Mouse (Mus musculus) heart, postnatal 14 days (tissue): ENCODE data around the gene Gnb1l. TPM values are rescaled to one million over a fixed set of nuclear protein-coding genes. Genes with fewer than 3 reads are reported as not detected.

Experiments used
- DNase-seq, 2 experiments: peaks; one replicate each; pipeline ENCODE4 v3.0.0; 2021 to 2022
- intact Hi-C: fragments of 180-260 bp; cut with DNase I; formaldehyde crosslinking; loops from one replicate; pipeline ENCODE4 v1.15.1; 2025
- total RNA-seq, 2 experiments: library from RNA; stranded (reverse); gene quantifications; 2 replicates each; pipeline ENCODE4 v1.2.3; 2021

The Gnb1l gene
- total RNA-seq, 2 experiments from 2014 or later: 4.5 to 6.4 TPM

DNA sequence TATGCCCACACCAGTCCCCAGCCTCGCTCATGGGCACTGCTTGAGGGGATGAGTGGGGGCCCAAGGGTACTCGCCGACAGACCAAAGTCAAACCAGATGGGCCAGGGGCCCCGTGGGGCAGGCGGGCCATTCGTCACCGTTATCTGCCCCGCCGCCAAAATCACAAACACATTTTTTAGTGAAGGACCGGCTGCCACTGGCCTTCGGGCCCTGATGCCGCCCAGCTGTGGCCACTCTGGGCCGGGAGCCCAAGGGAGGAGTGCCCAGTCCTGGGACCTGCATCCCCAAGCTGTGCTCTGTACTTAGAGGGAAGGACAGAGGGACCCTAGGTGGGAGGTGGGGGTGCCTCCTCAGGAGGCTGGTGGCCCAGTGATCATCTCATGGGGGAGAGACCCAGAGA, 113.2 kb downstream of the Gnb1l start:
- intact Hi-C loops: no loop called here
- DNase-seq: no peak

DNA sequence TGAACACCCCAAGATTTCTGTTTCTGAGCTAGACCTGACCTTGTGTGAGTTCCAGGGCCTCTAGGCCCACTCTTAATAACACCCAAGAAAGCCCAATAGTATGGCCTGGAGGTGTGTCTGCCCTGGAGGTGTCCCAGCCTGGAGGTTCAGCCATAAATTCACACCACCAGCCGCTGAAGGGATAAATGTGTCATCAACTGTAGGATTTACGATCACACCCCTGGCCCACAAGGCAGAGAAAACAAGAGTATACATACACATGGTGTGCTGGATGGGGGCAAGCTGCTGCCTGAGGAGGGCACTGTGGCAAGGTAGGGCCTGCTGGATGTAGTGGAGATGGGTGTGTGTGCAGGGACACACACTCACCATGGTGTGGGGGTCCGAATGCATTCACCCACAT, 114.8 kb downstream of the Gnb1l start:
- intact Hi-C loops: no loop called here
- DNase-seq: no peak

Other genes starting within 250 kb of the Gnb1l start
- gene Ranbp1, start 250.0 kb upstream of the Gnb1l start, total RNA-seq: 10 to 100 TPM; 43.6 to 52.4 TPM
- gene Gm49776, start 240.4 kb upstream of the Gnb1l start, total RNA-seq: not detected
- 10 to 100 TPM; 19.2 to 21.9 TPM for gene Dgcr8, start 209.5 kb upstream of the Gnb1l start, total RNA-seq
- 10 to 100 TPM; 91.6 to 98.4 TPM for gene Tango2, start 150.6 kb upstream of the Gnb1l start, total RNA-seq
- 10 to 100 TPM; 17.9 to 21.6 TPM for gene Arvcf, start 150.5 kb upstream of the Gnb1l start, total RNA-seq
- 10 to 100 TPM; 29.9 to 34.6 TPM for gene Txnrd2, start 72.3 kb upstream of the Gnb1l start, total RNA-seq
- 100 to 1,000 TPM; 119 to 127 TPM for gene Comt, start 71.9 kb upstream of the Gnb1l start, total RNA-seq
- gene Rtl10, start 188 bp downstream of the Gnb1l start, total RNA-seq: 1 to 10 TPM; 2.5 to 4.3 TPM
- gene Tbx1, start 92.0 kb downstream of the Gnb1l start, total RNA-seq: under 1 TPM; 0.48 to 0.76 TPM
- under 1 TPM in 1 of 2 experiments, not detected in 1; 0.29 TPM for gene Gp1bb, start 123.7 kb downstream of the Gnb1l start, total RNA-seq
- gene Gm49601, start 127.7 kb downstream of the Gnb1l start, total RNA-seq: 1 to 10 TPM; 2.8 to 4.0 TPM
- 1 to 10 TPM; 6.7 to 7.6 TPM for gene Sept5, start 131.2 kb downstream of the Gnb1l start, total RNA-seq